Mouse (Mus musculus): Measurements from ENCODE around the gene Etv5. TPM values are rescaled to one million over a fixed set of nuclear protein-coding genes. Genes with fewer than 3 reads are reported as not detected.

Gene Etv5
- polyA plus RNA-seq, 1 experiment from 2014 or later: 18.3 TPM

GRCm38 (mm10) chr16:22434530-22434929 is 5.0 kb downstream of the Etv5 start:
- WGBS: 23% methylated on average over 5 of the region's 5 CpGs
- no peak overlapping the region for H3K9ac ChIP-seq (replicated peaks; ENCODE audit: low read depth, low read length)
- peaks cover 11% of the 10 kb centered on the region for H3K27me3 ChIP-seq (ENCODE audit: control insufficient read depth, insufficient read depth, low read length)
- H3K27ac ChIP-seq (ENCODE audit: low read depth, low read length): no peak overlapping the region
- peak overlapping the region; percentile 29 for H3K4me2 ChIP-seq (ENCODE audit: low read depth, low read length)
- H3K4me3 ChIP-seq (ENCODE audit: low read depth, low read length): no peak overlapping the region
- peaks cover 24% of the 10 kb centered on the region for H3K4me1 ChIP-seq (ENCODE audit: control insufficient read depth, insufficient read depth, low read length)
- H3K36me3 ChIP-seq (ENCODE audit: control insufficient read depth, insufficient read depth, low read length): no peaks in the 10 kb centered on the region
- no peaks in the 10 kb centered on the region for H3K9me3 ChIP-seq (ENCODE audit: control insufficient read depth, low read length)
- no peak for ATAC-seq (ENCODE audit: low read depth)

GRCm38 (mm10) chr16:22433944-22434343 is 5.6 kb downstream of the Etv5 start:
- no peak overlapping the region for H3K27ac ChIP-seq (ENCODE audit: low read depth, low read length)
- no peak overlapping the region for H3K4me3 ChIP-seq (ENCODE audit: low read depth, low read length)
- no peak for ATAC-seq (ENCODE audit: low read depth)

DNA sequence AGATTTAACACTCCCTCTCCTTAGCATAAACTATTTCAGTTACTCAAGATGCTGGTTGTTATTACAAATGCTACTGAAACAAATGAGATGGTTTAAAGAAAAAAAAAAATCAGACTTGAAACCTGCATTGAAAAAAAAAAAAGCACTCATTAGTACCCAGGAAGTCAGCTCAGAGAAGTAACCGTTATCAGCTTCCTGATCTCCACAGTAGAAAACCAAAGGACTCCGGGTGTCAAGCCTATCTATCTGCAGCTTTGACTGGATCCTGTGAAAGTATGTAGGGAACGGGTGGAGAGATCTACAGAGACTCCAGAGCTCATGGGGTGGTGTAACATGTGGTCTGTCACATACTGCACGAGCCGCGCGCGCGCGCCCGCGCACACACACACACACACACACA is 7.7 kb downstream of the Etv5 start:
- H3K9ac ChIP-seq (replicated peaks; ENCODE audit: low read depth, low read length): no peak overlapping the region
- H3K27ac ChIP-seq (ENCODE audit: low read depth, low read length): no peak overlapping the region
- no peak overlapping the region for H3K4me2 ChIP-seq (ENCODE audit: low read depth, low read length)
- no peaks in the 10 kb centered on the region for H3K9me3 ChIP-seq (ENCODE audit: control insufficient read depth, low read length)
- H3K4me1 ChIP-seq (ENCODE audit: control insufficient read depth, insufficient read depth, low read length): peaks cover 29% of the 10 kb centered on the region
- ATAC-seq (ENCODE audit: low read depth): no peak
- H3K27me3 ChIP-seq (ENCODE audit: control insufficient read depth, insufficient read depth, low read length): peaks cover 3% of the 10 kb centered on the region; the same call in 1 of the 2 replicates
- H3K36me3 ChIP-seq (ENCODE audit: control insufficient read depth, insufficient read depth, low read length): no peaks in the 10 kb centered on the region
- WGBS: 89% methylated on average over 12 of the region's 12 CpGs
- H3K4me3 ChIP-seq (ENCODE audit: low read depth, low read length): no peak overlapping the region

More at GRCm38 (mm10) chr16:22433944-22434343, 5.6 kb downstream of the Etv5 start:
- no peak overlapping the region for H3K9ac ChIP-seq (replicated peaks; ENCODE audit: low read depth, low read length)
- WGBS: 5% methylated on average over 12 of the region's 12 CpGs
- peak overlapping the region; percentile 29 for H3K4me2 ChIP-seq (ENCODE audit: low read depth, low read length)
- peaks cover 11% of the 10 kb centered on the region for H3K27me3 ChIP-seq (ENCODE audit: control insufficient read depth, insufficient read depth, low read length)
- H3K9me3 ChIP-seq (ENCODE audit: control insufficient read depth, low read length): no peaks in the 10 kb centered on the region
- H3K4me1 ChIP-seq (ENCODE audit: control insufficient read depth, insufficient read depth, low read length): peaks cover 27% of the 10 kb centered on the region
- H3K36me3 ChIP-seq (ENCODE audit: control insufficient read depth, insufficient read depth, low read length): no peaks in the 10 kb centered on the region

- Histone ChIP-seq H3K27me3 (ENCODE audit: control insufficient read depth, insufficient read depth, low read length) (peaks cover 3% of the 10 kb centered on the region; the same call in 1 of the 2 replicates), H3K9ac (replicated peaks; ENCODE audit: low read depth, low read length) (no peak overlapping the region), H3K36me3 (ENCODE audit: control insufficient read depth, insufficient read depth, low read length) (no peaks in the 10 kb centered on the region), H3K4me2 (ENCODE audit: low read depth, low read length) (no peak overlapping the region), H3K4me3 (ENCODE audit: low read depth, low read length) (no peak overlapping the region), H3K9me3 (ENCODE audit: control insufficient read depth, low read length) (no peaks in the 10 kb centered on the region), H3K27ac (ENCODE audit: low read depth, low read length) (no peak overlapping the region), H3K4me1 (ENCODE audit: control insufficient read depth, insufficient read depth, low read length) (peaks cover 29% of the 10 kb centered on the region)
- WGBS: 75% methylated on average over 2 of the region's 2 CpGs
- no peak for ATAC-seq (ENCODE audit: low read depth)
Measured at GRCm38 (mm10) chr16:22431335-22431734, 8.2 kb downstream of the Etv5 start.

DNA sequence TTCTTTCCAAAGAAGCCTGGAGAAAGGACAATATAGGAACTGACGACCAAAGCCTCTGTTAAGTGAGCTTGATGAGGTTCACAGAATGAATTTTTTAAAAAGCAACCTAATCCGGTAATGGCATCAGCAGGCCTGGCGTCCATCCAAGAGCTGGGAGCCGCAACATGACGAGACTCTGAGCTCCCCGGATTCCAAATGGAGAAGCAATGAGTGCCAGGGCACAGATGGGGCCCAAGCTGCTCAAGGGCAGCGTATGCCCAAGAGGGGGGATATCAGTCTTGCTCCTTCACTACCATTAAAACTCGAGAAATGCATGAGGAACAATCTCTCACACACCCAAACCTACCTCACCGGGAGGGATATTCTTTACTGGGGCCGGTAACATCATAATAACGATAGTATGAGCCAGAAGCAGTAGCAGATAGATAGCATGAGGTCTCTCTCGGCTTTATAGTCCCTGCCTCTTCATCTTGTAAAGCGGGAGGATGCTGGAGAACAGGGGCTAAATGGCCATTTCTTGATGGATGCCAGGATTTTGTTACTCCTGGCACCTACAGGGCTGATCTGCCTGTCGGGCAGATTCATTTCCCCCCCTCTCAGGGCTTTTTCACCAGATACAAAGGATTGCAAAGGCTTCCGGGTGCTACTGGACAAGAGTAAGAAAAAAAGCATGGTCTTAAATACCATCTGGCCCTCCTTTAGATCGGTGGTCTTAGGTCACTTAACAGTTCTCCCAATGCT is 9.1 kb downstream of the Etv5 start:
- 34% methylated on average over 16 of the region's 16 CpGs for WGBS
- H3K9ac ChIP-seq (replicated peaks; ENCODE audit: low read depth, low read length): no peak overlapping the region
- ATAC-seq (ENCODE audit: low read depth): no peak
- no peaks in the 10 kb centered on the region for H3K36me3 ChIP-seq (ENCODE audit: control insufficient read depth, insufficient read depth, low read length)
- 0 out of 2 replicates have a peak overlapping the region, but pooled peaks have one; percentile 4 for H3K4me2 ChIP-seq (ENCODE audit: low read depth, low read length)
- no peak overlapping the region for H3K4me3 ChIP-seq (ENCODE audit: low read depth, low read length)
- H3K4me1 ChIP-seq (ENCODE audit: control insufficient read depth, insufficient read depth, low read length): peaks cover 29% of the 10 kb centered on the region
- H3K27me3 ChIP-seq (ENCODE audit: control insufficient read depth, insufficient read depth, low read length): no peaks in the 10 kb centered on the region; the same call in 1 of the 2 replicates
- no peaks in the 10 kb centered on the region for H3K9me3 ChIP-seq (ENCODE audit: control insufficient read depth, low read length)
- H3K27ac ChIP-seq (ENCODE audit: low read depth, low read length): peak overlapping the region; percentile 63

GRCm38 (mm10) chr16:22429377-22429776 is 10.1 kb downstream of the Etv5 start:
- Histone ChIP-seq H3K4me2 (ENCODE audit: low read depth, low read length) (peak overlapping the region; percentile 36), H3K27me3 (ENCODE audit: control insufficient read depth, insufficient read depth, low read length) (no peaks in the 10 kb centered on the region; the same call in 1 of the 2 replicates), H3K9ac (replicated peaks; ENCODE audit: low read depth, low read length) (0 out of 2 replicates have a peak overlapping the region, but pooled peaks have one; percentile 21), H3K4me3 (ENCODE audit: low read depth, low read length) (peak overlapping the region; percentile 6; the same call in 1 of the 2 replicates), H3K9me3 (ENCODE audit: control insufficient read depth, low read length) (no peaks in the 10 kb centered on the region), H3K36me3 (ENCODE audit: control insufficient read depth, insufficient read depth, low read length) (no peaks in the 10 kb centered on the region), H3K27ac (ENCODE audit: low read depth, low read length) (peak overlapping the region; percentile 63), H3K4me1 (ENCODE audit: control insufficient read depth, insufficient read depth, low read length) (peaks cover 22% of the 10 kb centered on the region)
- WGBS: 1% methylated on average over 8 of the region's 8 CpGs
- ATAC-seq (ENCODE audit: low read depth): 0 out of 2 replicates have a peak, but pooled peaks have one; percentile 0

- peak; percentile 94 for ATAC-seq (ENCODE audit: low read depth)
- WGBS: 1% methylated on average over 9 of the region's 9 CpGs
- Histone ChIP-seq H3K4me3 (ENCODE audit: low read depth, low read length) (peak overlapping the region; percentile 6; the same call in 1 of the 2 replicates), H3K9ac (replicated peaks; ENCODE audit: low read depth, low read length) (0 out of 2 replicates have a peak overlapping the region, but pooled peaks have one; percentile 21), H3K9me3 (ENCODE audit: control insufficient read depth, low read length) (no peaks in the 10 kb centered on the region), H3K4me2 (ENCODE audit: low read depth, low read length) (peak overlapping the region; percentile 36), H3K27ac (ENCODE audit: low read depth, low read length) (peak overlapping the region; percentile 63), H3K36me3 (ENCODE audit: control insufficient read depth, insufficient read depth, low read length) (no peaks in the 10 kb centered on the region), H3K27me3 (ENCODE audit: control insufficient read depth, insufficient read depth, low read length) (no peaks in the 10 kb centered on the region; the same call in 1 of the 2 replicates), H3K4me1 (ENCODE audit: control insufficient read depth, insufficient read depth, low read length) (peaks cover 18% of the 10 kb centered on the region)
Measured at GRCm38 (mm10) chr16:22428853-22429341, 10.6 kb downstream of the Etv5 start.

DNA sequence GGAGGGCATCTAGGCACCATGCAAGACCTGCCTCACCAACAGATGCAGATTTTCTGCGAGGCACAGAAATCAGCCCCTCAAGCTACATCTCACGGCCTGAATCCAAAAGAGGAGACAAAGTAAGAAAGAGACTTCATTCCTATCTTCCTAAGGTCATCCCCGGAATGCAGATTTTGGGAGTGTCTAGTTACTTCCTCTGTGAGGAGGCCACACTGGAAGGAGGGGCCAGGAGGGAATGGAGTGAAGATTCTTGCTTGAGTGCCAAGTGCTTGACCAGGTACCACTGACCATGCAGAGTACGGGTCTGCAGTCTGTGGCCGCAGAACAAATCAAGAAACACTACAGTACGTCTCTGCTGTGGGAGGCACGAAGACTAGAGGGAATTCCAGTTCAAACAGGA is 12.7 kb downstream of the Etv5 start:
- no peak overlapping the region for H3K9ac ChIP-seq (replicated peaks; ENCODE audit: low read depth, low read length)
- H3K4me3 ChIP-seq (ENCODE audit: low read depth, low read length): no peak overlapping the region
- no peaks in the 10 kb centered on the region for H3K36me3 ChIP-seq (ENCODE audit: control insufficient read depth, insufficient read depth, low read length)
- no peak overlapping the region for H3K4me2 ChIP-seq (ENCODE audit: low read depth, low read length)
- H3K4me1 ChIP-seq (ENCODE audit: control insufficient read depth, insufficient read depth, low read length): peaks cover 18% of the 10 kb centered on the region
- H3K9me3 ChIP-seq (ENCODE audit: control insufficient read depth, low read length): no peaks in the 10 kb centered on the region
- H3K27ac ChIP-seq (ENCODE audit: low read depth, low read length): no peak overlapping the region
- H3K27me3 ChIP-seq (ENCODE audit: control insufficient read depth, insufficient read depth, low read length): no peaks in the 10 kb centered on the region; the same call in 1 of the 2 replicates
- ATAC-seq (ENCODE audit: low read depth): no peak
- 80% methylated on average over 7 of the region's 7 CpGs for WGBS

GRCm38 (mm10) chr16:22422256-22422655 is 17.3 kb downstream of the Etv5 start:
- no peak overlapping the region for H3K9ac ChIP-seq (replicated peaks; ENCODE audit: low read depth, low read length)
- WGBS: 76% methylated on average over 5 of the region's 5 CpGs
- no peak overlapping the region for H3K4me3 ChIP-seq (ENCODE audit: low read depth, low read length)
- no peaks in the 10 kb centered on the region for H3K27me3 ChIP-seq (ENCODE audit: control insufficient read depth, insufficient read depth, low read length)
- no peak overlapping the region for H3K27ac ChIP-seq (ENCODE audit: low read depth, low read length)
- H3K36me3 ChIP-seq (ENCODE audit: control insufficient read depth, insufficient read depth, low read length): no peaks in the 10 kb centered on the region
- H3K4me2 ChIP-seq (ENCODE audit: low read depth, low read length): no peak overlapping the region
- H3K9me3 ChIP-seq (ENCODE audit: control insufficient read depth, low read length): no peaks in the 10 kb centered on the region
- H3K4me1 ChIP-seq (ENCODE audit: control insufficient read depth, insufficient read depth, low read length): no peaks in the 10 kb centered on the region
- ATAC-seq (ENCODE audit: low read depth): no peak
